Mouse (Mus musculus) thymus, adult 2 months (tissue): Measurements from ENCODE around the gene Hspa14.

Experiments
- CTCF ChIP-seq: fragments of 200-500 bp; IDR thresholded peaks from 2 replicates; pipeline ENCODE4 v1.5.1; 2012; ENCODE audit warnings: mild to moderate bottlenecking, control low read depth, low read length, moderate library complexity, borderline replicate concordance; ENCODE audit not compliant: control insufficient read depth, poor library complexity, insufficient read depth; ENCODE audit errors: extremely low read depth
- POLR2A ChIP-seq: fragments of 200-500 bp; IDR thresholded peaks from 2 replicates; pipeline ENCODE4 v1.6.1; 2012; ENCODE audit warnings: mild to moderate bottlenecking, low read length, control low read depth, moderate library complexity; ENCODE audit not compliant: control insufficient read depth, poor library complexity, insufficient read depth; ENCODE audit errors: extremely low read depth

DNA sequence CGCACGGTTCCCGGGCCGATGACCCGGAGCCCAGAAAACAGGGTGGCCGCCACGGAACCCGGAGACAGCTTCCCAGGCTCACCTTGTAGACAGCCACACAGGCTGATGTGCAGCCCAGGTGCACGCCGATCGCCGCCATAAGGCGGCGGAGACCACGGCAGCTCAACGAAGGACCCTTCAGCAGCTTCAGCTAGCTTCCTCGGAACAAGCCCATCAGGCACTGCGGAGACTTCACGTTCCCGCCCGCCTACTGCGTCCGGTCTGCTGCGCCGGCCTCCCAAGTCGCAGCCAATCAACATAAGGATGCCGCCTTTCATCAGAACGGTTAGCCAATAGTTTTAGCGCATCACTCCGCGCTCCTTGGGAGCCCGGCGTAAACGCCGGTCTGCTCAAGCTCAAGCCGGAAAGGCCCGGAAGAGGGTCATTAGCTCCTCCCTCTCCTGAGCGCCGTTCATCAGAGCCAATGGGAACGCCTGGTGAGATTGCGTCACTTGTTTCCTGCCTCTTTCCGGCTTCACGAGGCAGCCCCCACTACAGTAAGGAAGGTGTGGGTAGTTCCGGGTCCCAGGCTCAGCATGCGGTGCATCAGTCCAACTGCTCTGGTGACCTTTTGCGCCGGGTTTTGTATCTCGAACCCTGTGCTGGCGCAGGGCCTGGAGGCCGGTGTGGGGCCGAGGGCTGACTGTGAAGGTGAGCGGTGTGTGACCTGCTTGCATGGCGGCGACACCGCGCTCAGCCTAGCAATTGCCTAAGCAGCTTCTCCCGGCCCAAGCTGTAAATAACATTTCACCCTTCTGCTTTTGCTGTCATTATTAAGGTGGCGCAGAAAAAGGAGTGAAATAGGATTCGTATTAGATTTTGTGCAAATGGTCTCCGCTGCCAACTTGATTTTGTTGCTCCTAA, at the start of gene Hspa14, which contains the start of the genes Gm45902 and Cdnf:
- TF ChIP-seq POLR2A (peak; percentile 93), CTCF (no peak; the same call in none of the 2 replicates)
